Mouse (Mus musculus): ENCODE measurements around the gene Sept6.

- TF ChIP-seq CTCF (IDR thresholded peaks at IDR 0.05; ENCODE audit: low read depth), result no peak
- TF ChIP-seq EP300 (IDR thresholded peaks at IDR 0.05; ENCODE audit: low read depth), result no peak
Measured at GRCm38 (mm10) chrX:36976980-36977379, 14.6 kb downstream of the Sept6 start.
